Mouse (Mus musculus) CH12.LX (cell line): ENCODE measurements around the gene Foxr1. TPM values are rescaled to one million over a fixed set of nuclear protein-coding genes. Genes with fewer than 3 reads are reported as not detected.

Experiments
- DNase-seq: peaks from one replicate; pipeline ENCODE4 v3.0.0-alpha.2; 2013; ENCODE audit errors: extremely low read depth
- H3K27ac ChIP-seq: 2 replicates; pipeline ENCODE4 v1.5.1; 2012; ENCODE audit warnings: low read depth, mild to moderate bottlenecking, control low read depth, moderate library complexity; ENCODE audit not compliant: insufficient read depth
- H3K27me3 ChIP-seq: replicated peaks from 2 replicates; pipeline ENCODE3; 2012; ENCODE audit warnings: inconsistent platforms
- H3K36me3 ChIP-seq, 2 experiments: replicated peaks in 1 of 2; 2 replicates each; pipeline versions ENCODE3 to v1.6.1; 2012; ENCODE audit warnings: inconsistent platforms in 1 of 2, low read length in 1 of 2, mild to moderate bottlenecking in 1 of 2, mixed read lengths in 1 of 2, moderate library complexity in 1 of 2; ENCODE audit not compliant: control insufficient read depth in 1 of 2, insufficient read depth in 1 of 2
- H3K4me1 ChIP-seq, 2 experiments: 2 replicates each; pipeline ENCODE4 v1.6.1; 2012; ENCODE audit warnings: inconsistent platforms in 1 of 2, moderate library complexity in 1 of 2; ENCODE audit not compliant: insufficient read depth in 2 of 2, control insufficient read depth in 1 of 2
- H3K4me2 ChIP-seq: 2 replicates; pipeline ENCODE4 v1.6.1; 2012; ENCODE audit warnings: low read depth, mild to moderate bottlenecking, control low read depth; ENCODE audit not compliant: poor library complexity, insufficient read depth, severe bottlenecking
- H3K4me3 ChIP-seq, 3 experiments: fragments of 150-350 bp in 1 of 3; sonication (generic) in 1 of 3; replicated peaks in 1 of 3; 2 replicates each; pipeline versions ENCODE3 to v1.5.1; 2011 to 2012; ENCODE audit warnings: low read depth in 2 of 3, low read length in 2 of 3, mild to moderate bottlenecking in 2 of 3, moderate library complexity in 2 of 3, control low read depth in 1 of 3, improper control_type of control experiment in 1 of 3, inconsistent platforms in 1 of 3, mixed read lengths in 1 of 3; ENCODE audit not compliant: poor library complexity in 1 of 3
- H3K79me2 ChIP-seq: replicated peaks from 2 replicates; pipeline ENCODE4 v1.6.1; 2012; ENCODE audit warnings: mild to moderate bottlenecking, moderate library complexity; ENCODE audit not compliant: control insufficient read depth, poor library complexity, insufficient read depth, severe bottlenecking; ENCODE audit errors: extremely low read depth
- H3K9ac ChIP-seq: 2 replicates; pipeline ENCODE4 v1.6.1; 2012; ENCODE audit warnings: low read depth, mild to moderate bottlenecking, control low read depth, moderate library complexity; ENCODE audit not compliant: insufficient read depth
- H3K9me3 ChIP-seq: replicated peaks from 2 replicates; pipeline ENCODE3; 2012; ENCODE audit warnings: low read length, inconsistent platforms, mixed read lengths
- EP300 ChIP-seq: IDR thresholded peaks from 2 replicates; pipeline ENCODE4 v1.6.1; 2011; ENCODE audit warnings: low read length, improper control_type of control experiment
- HCFC1 ChIP-seq: IDR thresholded peaks from 2 replicates; pipeline ENCODE4 v1.6.1; 2012; ENCODE audit warnings: low read depth, mild to moderate bottlenecking, inconsistent platforms, low read length, improper control_type of control experiment
- JUND ChIP-seq: conservative IDR thresholded peaks from 2 replicates; pipeline ENCODE4 v1.6.1; 2011; ENCODE audit warnings: low read depth, low read length, improper control_type of control experiment
- MAZ ChIP-seq: IDR thresholded peaks from 2 replicates; pipeline ENCODE4 v1.6.1; 2012; ENCODE audit warnings: low read depth, mild to moderate bottlenecking, inconsistent platforms, low read length, improper control_type of control experiment, moderate library complexity
- NELFE ChIP-seq: IDR thresholded peaks from 2 replicates; pipeline ENCODE4 v1.6.1; 2011; ENCODE audit warnings: low read depth, low read length, improper control_type of control experiment
- RAD21 ChIP-seq: IDR thresholded peaks from 2 replicates; pipeline ENCODE4 v1.6.1; 2011; ENCODE audit warnings: low read depth, mild to moderate bottlenecking, low read length, improper control_type of control experiment, moderate library complexity
- TCF12 ChIP-seq: IDR thresholded peaks from 2 replicates; pipeline ENCODE4 v1.6.1; 2014; ENCODE audit warnings: low read depth, mild to moderate bottlenecking, inconsistent platforms, low read length, improper control_type of control experiment
- UBTF ChIP-seq: IDR thresholded peaks from 2 replicates; pipeline ENCODE4 v1.6.1; 2012; ENCODE audit warnings: low read depth, mild to moderate bottlenecking, inconsistent platforms, low read length, improper control_type of control experiment, moderate library complexity
- ZKSCAN1 ChIP-seq: IDR thresholded peaks from 2 replicates; pipeline ENCODE4 v1.6.1; 2012; ENCODE audit warnings: low read depth, inconsistent platforms, low read length, improper control_type of control experiment, borderline replicate concordance
- dilution Hi-C: fragments of 300-500 bp; cut with MboI; formaldehyde crosslinking; loops from 2 replicates; pipeline ENCODE4 v1.14.3; 2020; ENCODE audit warnings: low sequenced_read_pairs; ENCODE audit not compliant: extremely low pct_unique_long_range_greater_than_20kb, extremely low pct_ligation_motif_present
- in situ Hi-C: fragments of 300-500 bp; cut with MboI; formaldehyde crosslinking; loops from 3 replicates; pipeline ENCODE4 v1.14.3; 2019; ENCODE audit warnings: low sequenced_read_pairs, low pct_ligation_motif_present, low pct_unique_long_range_greater_than_20kb, mixed read lengths
- polyA plus RNA-seq: library from polyadenylated mRNA; unstranded; fragments of >175 nt; gene quantifications from 2 replicates; pipeline ENCODE4 v1.2.1, GENCODE M21; 2012; ENCODE audit warnings: low read depth; ENCODE audit not compliant: insufficient read length
- total RNA-seq, 2 experiments: library from RNA; depleted of rRNA; stranded (reverse); fragments of 300-350 nt in 1 of 2; fragments of >200 nt in 1 of 2; gene quantifications; 2 replicates each; pipeline ENCODE4 v1.2.3; 2012 to 2014

Gene Foxr1
- total and polyA plus RNA-seq, 3 experiments, result 0.21 to 1.4 TPM; not detected in 1

- Histone ChIP-seq H3K9me3 (no peaks in the 10 kb centered on the region), H3K79me2 (no peaks in the 10 kb centered on the region; the same call in none of the 2 replicates), H3K36me3 (peaks cover 44 to 65% of the 10 kb centered on the region in 2 experiments), H3K9ac (no peak overlapping the region), H3K4me2 (no peak overlapping the region), H3K27me3 (no peaks in the 10 kb centered on the region), H3K4me1 (peaks cover 10 to 77% of the 10 kb centered on the region in 2 experiments), H3K27ac (peak overlapping the region; percentile 11; the same call in 1 of the 2 replicates), H3K4me3 (no peak overlapping the region)
- in situ Hi-C loops (loop anchor here (5.0 kb wide), 1 partner anchor 57 kb away; the partner anchor contains the start of gene Hmbs), dilution Hi-C loops (no loop called here)
- DNase-seq, result no peak
- TF ChIP-seq TCF12 (no peak), NELFE (no peak), UBTF (no peak), JUND (no peak), MAZ (no peak)
Measured at GRCm38 (mm10) chr9:44399795-44400114, 41.2 kb downstream of the Foxr1 start.

DNA sequence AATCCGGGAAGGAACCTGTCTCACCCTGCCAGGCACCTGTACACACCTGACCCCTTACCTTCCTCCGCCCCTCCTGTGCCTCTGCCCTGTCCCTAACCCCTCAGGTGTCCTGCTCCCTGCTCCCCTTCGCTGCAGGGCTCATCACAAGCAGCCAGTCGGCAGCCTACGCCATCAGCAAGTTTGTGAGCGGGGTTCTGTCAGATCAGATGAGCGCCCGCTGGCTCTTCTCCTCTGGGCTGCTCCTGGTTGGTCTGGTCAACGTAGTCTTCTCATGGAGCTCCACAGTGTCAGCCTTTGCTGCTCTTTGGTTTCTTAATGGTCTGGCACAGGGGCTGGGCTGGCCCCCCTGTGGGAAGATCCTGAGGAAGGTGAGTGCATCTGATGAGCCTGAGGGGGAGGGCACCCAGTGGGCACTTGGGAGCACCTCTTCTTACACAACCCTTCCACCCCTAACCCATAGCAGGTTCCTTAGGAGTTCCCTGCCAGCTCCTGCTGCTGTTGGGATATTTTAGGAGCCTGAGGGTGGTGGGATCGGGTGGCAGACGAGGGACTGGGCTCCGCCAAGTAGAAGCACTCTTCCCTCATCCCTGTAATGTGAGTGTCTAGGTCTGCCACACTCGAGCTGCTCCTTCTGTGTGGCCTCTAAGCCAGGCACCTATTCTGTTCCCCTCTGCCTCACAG is 41.7 kb downstream of the Foxr1 start:
- DNase-seq, result no peak
- Histone ChIP-seq H3K27ac (peak overlapping the region; percentile 11; the same call in 1 of the 2 replicates), H3K27me3 (no peaks in the 10 kb centered on the region), H3K9ac (no peak overlapping the region), H3K4me1 (peaks cover 10 to 79% of the 10 kb centered on the region in 2 experiments), H3K4me3 (no peak overlapping the region), H3K79me2 (no peaks in the 10 kb centered on the region; the same call in 1 of the 2 replicates), H3K9me3 (no peaks in the 10 kb centered on the region), H3K36me3 (peaks cover 40 to 60% of the 10 kb centered on the region in 2 experiments), H3K4me2 (no peak overlapping the region)
- in situ Hi-C loops, result loop anchor here (5.0 kb wide), 1 partner anchor 57 kb away; the partner anchor contains the start of gene Hmbs
- TF ChIP-seq HCFC1 (no peak), EP300 (no peak)
- dilution Hi-C loops, result no loop called here

DNA sequence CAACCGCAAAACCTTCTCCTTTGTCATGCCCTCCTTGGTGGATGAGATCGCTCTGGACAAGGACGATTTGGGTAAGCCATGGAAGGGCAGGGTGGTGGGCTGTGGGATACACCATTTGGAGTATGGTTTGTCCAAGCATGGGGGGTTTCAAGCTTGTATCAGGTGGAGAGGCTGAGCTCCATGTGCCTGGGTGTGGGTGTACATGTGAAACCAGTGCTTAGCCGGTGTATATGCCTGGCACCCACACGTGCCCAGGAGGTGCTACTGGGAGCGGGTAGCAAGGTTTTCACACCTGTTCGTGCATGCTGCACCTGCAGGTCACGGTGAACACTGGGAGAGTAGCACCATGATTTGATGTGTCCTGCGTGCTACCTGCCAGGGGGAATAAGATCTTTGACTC is 42.4 kb downstream of the Foxr1 start:
- Histone ChIP-seq H3K4me1 (peaks cover 10 to 73% of the 10 kb centered on the region in 2 experiments), H3K9ac (no peak overlapping the region), H3K4me3 (no peak overlapping the region), H3K36me3 (peaks cover 34 to 53% of the 10 kb centered on the region in 2 experiments), H3K79me2 (no peaks in the 10 kb centered on the region), H3K27me3 (no peaks in the 10 kb centered on the region), H3K9me3 (no peaks in the 10 kb centered on the region), H3K27ac (no peak overlapping the region), H3K4me2 (no peak overlapping the region)
- DNase-seq, result no peak
- TF ChIP-seq ZKSCAN1 (no peak), RAD21 (no peak)
- in situ Hi-C loops (loop anchor here (5.0 kb wide), 1 partner anchor 56 kb away; the partner anchor contains the start of gene Hmbs), dilution Hi-C loops (no loop called here)
